Mouse (Mus musculus) thymus, postnatal 14 days (tissue): Measurements from ENCODE around the gene Ntn1.

Source experiments
- DNase-seq: peaks from one replicate; pipeline ENCODE4 v3.0.0; 2021

The Ntn1 gene

GRCm38 (mm10) chr11:68208582-68208981, 192.0 kb downstream of the Ntn1 start:
- DNase-seq = peak; percentile 26

GRCm38 (mm10) chr11:68208023-68208422, 192.6 kb downstream of the Ntn1 start:
- DNase-seq = no peak

GRCm38 (mm10) chr11:68205572-68206229, 194.9 kb downstream of the Ntn1 start:
- no peak for DNase-seq

GRCm38 (mm10) chr11:68204407-68204806, 196.2 kb downstream of the Ntn1 start:
- DNase-seq = peak; percentile 46

- DNase-seq = peak; percentile 57
These were observed 196.8 kb downstream of the Ntn1 start for GRCm38 (mm10) chr11:68203658-68204315.

- no peak for DNase-seq
These were observed 198.1 kb downstream of the Ntn1 start for GRCm38 (mm10) chr11:68202561-68202960.

- DNase-seq = no peak
These were observed 198.7 kb downstream of the Ntn1 start for GRCm38 (mm10) chr11:68201811-68202459.

GRCm38 (mm10) chr11:68201063-68201462, 199.6 kb downstream of the Ntn1 start:
- DNase-seq = peak; percentile 67

GRCm38 (mm10) chr11:68200500-68200899, 200.1 kb downstream of the Ntn1 start:
- DNase-seq = peak; percentile 65

- DNase-seq = peak; percentile 90
These were observed 200.7 kb downstream of the Ntn1 start for GRCm38 (mm10) chr11:68199801-68200423.

GRCm38 (mm10) chr11:68199103-68199502, 201.5 kb downstream of the Ntn1 start:
- DNase-seq = peak; percentile 90

- DNase-seq = peak; percentile 57
These were observed 201.9 kb downstream of the Ntn1 start for GRCm38 (mm10) chr11:68198696-68199095.

- DNase-seq = no peak
These were observed 203.2 kb downstream of the Ntn1 start for GRCm38 (mm10) chr11:68197471-68197870.

GRCm38 (mm10) chr11:68196566-68196965, 204.1 kb downstream of the Ntn1 start:
- no peak for DNase-seq

- DNase-seq = peak; percentile 75
These were observed 204.9 kb downstream of the Ntn1 start for GRCm38 (mm10) chr11:68195693-68196176.

- peak; percentile 34 for DNase-seq
These were observed 205.5 kb downstream of the Ntn1 start for GRCm38 (mm10) chr11:68195168-68195567.

- no peak for DNase-seq
These were observed 209.8 kb downstream of the Ntn1 start for GRCm38 (mm10) chr11:68190849-68191248.

GRCm38 (mm10) chr11:68188695-68189201, 211.9 kb downstream of the Ntn1 start:
- no peak for DNase-seq

- DNase-seq = no peak
These were observed 213.4 kb downstream of the Ntn1 start for GRCm38 (mm10) chr11:68187242-68187641.

GRCm38 (mm10) chr11:68185647-68186046, 215.0 kb downstream of the Ntn1 start:
- no peak for DNase-seq

- DNase-seq = no peak
These were observed 223.2 kb downstream of the Ntn1 start for GRCm38 (mm10) chr11:68177415-68177814.

- DNase-seq = no peak
These were observed 224.1 kb downstream of the Ntn1 start for GRCm38 (mm10) chr11:68176550-68176949.

GRCm38 (mm10) chr11:68172648-68173045, 228.0 kb downstream of the Ntn1 start:
- no peak for DNase-seq
